Mouse (Mus musculus): ENCODE measurements at regions not wholly inside any gene's neighbourhood (a gene's known extent, or its start where the extent isn't known, plus 50 kb on each side); places are given as distances from the start of the nearest gene placed in this dataset.

- no peak for ATAC-seq (replicated peaks in 1 of 2; ENCODE audit: insufficient read depth in 1 of 2, low FRiP score in 2 of 2, low TSS enrichment in 1 of 2, low read depth in 1 of 2, poor library complexity in 2 of 2, severe bottlenecking in 2 of 2)
Measured at GRCm38 (mm10) chr11:63276641-63277040, 147.9 kb downstream of the Pmp22 start.

- ATAC-seq (replicated peaks in 1 of 2; ENCODE audit: insufficient read depth in 1 of 2, low FRiP score in 2 of 2, low TSS enrichment in 1 of 2, low read depth in 1 of 2, poor library complexity in 2 of 2, severe bottlenecking in 2 of 2), result no peak
Measured at GRCm38 (mm10) chr11:63281839-63282238, 153.1 kb downstream of the Pmp22 start.

DNA sequence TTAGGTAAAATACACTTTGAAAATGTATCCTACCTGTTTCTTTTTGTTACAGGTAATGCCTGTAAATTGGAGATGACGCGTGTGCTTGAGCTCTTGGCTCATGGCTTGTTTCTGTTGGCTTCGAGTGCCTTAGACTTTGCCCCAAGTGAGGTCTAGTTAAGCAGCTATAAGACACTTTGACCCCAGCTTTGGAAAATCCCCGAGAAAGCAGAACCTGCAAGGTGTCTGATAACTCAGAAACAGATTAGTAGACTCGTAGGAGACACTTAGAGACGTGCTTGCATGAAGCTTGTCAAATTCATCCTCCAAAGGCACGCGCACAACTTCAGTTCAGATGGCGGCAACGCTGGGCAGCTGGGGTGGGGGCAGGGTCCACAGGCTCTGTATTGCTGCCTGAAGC, 153.8 kb downstream of the Pmp22 start:
- ATAC-seq (replicated peaks in 1 of 2; ENCODE audit: insufficient read depth in 1 of 2, low FRiP score in 2 of 2, low TSS enrichment in 1 of 2, low read depth in 1 of 2, poor library complexity in 2 of 2, severe bottlenecking in 2 of 2), result no peak

DNA sequence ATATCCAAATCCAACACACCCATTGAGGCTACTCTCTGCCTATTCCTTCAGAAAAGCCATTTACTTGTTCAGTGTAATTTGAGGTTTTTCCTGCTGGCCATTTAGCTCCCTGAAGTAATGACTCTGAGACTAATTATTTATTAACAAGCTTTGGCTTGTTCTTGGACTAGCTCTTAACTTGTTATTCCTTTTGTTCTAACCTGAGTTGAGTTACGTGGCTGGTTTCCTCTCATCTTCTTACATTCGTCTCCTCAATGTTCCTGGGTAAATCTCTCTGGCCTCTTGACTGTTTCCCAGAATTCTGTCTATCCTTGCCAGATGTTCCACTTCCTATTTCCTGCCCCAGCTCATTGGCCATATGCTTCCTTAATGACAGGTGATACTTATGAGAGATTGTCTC, 157.2 kb downstream of the Pmp22 start:
- ATAC-seq (replicated peaks in 1 of 2; ENCODE audit: insufficient read depth in 1 of 2, low FRiP score in 2 of 2, low TSS enrichment in 1 of 2, low read depth in 1 of 2, poor library complexity in 2 of 2, severe bottlenecking in 2 of 2), result no peak

- ATAC-seq (replicated peaks in 1 of 2; ENCODE audit: insufficient read depth in 1 of 2, low FRiP score in 2 of 2, low TSS enrichment in 1 of 2, low read depth in 1 of 2, poor library complexity in 2 of 2, severe bottlenecking in 2 of 2), result no peak
Measured at GRCm38 (mm10) chr11:63287766-63288165, 159.0 kb downstream of the Pmp22 start.

GRCm38 (mm10) chr11:63290618-63291017, 161.8 kb downstream of the Pmp22 start:
- ATAC-seq (replicated peaks in 1 of 2; ENCODE audit: insufficient read depth in 1 of 2, low FRiP score in 2 of 2, low TSS enrichment in 1 of 2, low read depth in 1 of 2, poor library complexity in 2 of 2, severe bottlenecking in 2 of 2), result no peak

- ATAC-seq (replicated peaks in 1 of 2; ENCODE audit: insufficient read depth in 1 of 2, low FRiP score in 2 of 2, low TSS enrichment in 1 of 2, low read depth in 1 of 2, poor library complexity in 2 of 2, severe bottlenecking in 2 of 2), result no peak
Measured at GRCm38 (mm10) chr11:63293485-63293884, 164.7 kb downstream of the Pmp22 start.

- ATAC-seq (replicated peaks in 1 of 2; ENCODE audit: insufficient read depth in 1 of 2, low FRiP score in 2 of 2, low TSS enrichment in 1 of 2, low read depth in 1 of 2, poor library complexity in 2 of 2, severe bottlenecking in 2 of 2), result no peak
Measured at GRCm38 (mm10) chr11:63294476-63294875, 165.7 kb downstream of the Pmp22 start.

- ATAC-seq (replicated peaks in 1 of 2; ENCODE audit: insufficient read depth in 1 of 2, low FRiP score in 2 of 2, low TSS enrichment in 1 of 2, low read depth in 1 of 2, poor library complexity in 2 of 2, severe bottlenecking in 2 of 2), result no peak
Measured at GRCm38 (mm10) chr11:63296476-63296875, 167.7 kb downstream of the Pmp22 start.

GRCm38 (mm10) chr11:63299712-63300581, 171.2 kb downstream of the Pmp22 start:
- ATAC-seq (replicated peaks in 1 of 2; ENCODE audit: insufficient read depth in 1 of 2, low FRiP score in 2 of 2, low TSS enrichment in 1 of 2, low read depth in 1 of 2, poor library complexity in 2 of 2, severe bottlenecking in 2 of 2), result no peak

DNA sequence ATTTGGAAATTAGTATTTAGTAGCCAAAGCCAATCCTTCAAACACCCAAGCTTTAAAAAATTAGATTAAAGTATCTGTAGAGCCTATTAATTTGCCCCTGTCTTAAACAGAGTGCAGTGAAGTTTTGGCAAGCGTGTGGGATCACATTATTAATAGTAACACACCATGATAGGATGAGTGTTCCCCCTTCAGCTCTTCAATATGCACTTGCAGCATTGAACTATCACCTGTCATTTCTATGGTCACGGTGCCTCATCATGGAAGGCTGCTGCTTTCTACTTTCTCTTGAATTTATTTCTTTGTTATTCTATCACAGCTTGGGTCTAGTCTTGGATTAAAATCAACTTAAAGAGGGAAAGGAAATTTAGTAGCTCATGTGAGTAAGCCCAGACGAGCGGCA, 196.4 kb downstream of the Pmp22 start:
- no peak for ATAC-seq (replicated peaks in 1 of 2; ENCODE audit: insufficient read depth in 1 of 2, low FRiP score in 2 of 2, low TSS enrichment in 1 of 2, low read depth in 1 of 2, poor library complexity in 2 of 2, severe bottlenecking in 2 of 2)

DNA sequence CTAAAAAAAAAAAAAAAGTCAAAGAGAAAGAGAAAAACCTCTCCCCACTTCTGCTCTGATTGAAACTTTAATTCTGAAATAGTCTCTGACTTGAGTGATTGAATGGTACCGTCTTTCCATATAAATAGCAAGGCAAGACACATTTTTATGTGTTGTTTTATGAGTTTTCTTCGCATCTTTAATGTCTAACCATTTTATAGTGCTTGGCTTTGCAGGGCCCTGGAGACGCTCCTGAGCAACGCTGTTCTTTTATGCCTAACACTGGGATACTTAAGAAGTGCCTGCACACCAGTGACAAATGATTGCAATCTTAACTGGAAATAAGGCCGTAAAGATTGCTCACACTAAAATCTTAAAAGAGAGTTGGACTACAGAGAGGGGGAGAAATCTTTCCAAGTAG, 198.1 kb downstream of the Pmp22 start:
- ATAC-seq (replicated peaks in 1 of 2; ENCODE audit: insufficient read depth in 1 of 2, low FRiP score in 2 of 2, low TSS enrichment in 1 of 2, low read depth in 1 of 2, poor library complexity in 2 of 2, severe bottlenecking in 2 of 2), result no peak

GRCm38 (mm10) chr11:63337503-63337902, 208.7 kb downstream of the Pmp22 start:
- ATAC-seq (replicated peaks in 1 of 2; ENCODE audit: insufficient read depth in 1 of 2, low FRiP score in 2 of 2, low TSS enrichment in 1 of 2, low read depth in 1 of 2, poor library complexity in 2 of 2, severe bottlenecking in 2 of 2), result no peak

DNA sequence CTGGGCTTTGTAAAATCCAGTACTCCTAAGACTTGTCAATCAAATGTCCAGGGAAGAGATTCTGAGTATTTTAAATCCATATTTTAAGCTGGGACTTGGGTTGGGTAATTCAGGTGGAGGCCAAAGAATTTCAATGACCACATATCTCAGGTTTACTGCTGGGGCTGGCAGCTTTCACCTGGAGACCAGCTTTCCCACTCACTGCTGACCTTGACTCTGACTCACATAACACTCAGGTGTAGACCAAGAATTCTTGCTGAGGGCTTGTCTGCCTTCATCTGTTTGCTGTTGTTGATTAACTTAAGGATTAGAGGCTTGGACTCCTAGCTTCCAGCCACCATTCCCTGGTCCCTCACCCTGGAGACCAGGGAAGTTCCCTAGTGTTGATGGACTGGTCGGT, 209.5 kb downstream of the Pmp22 start:
- no peak for ATAC-seq (replicated peaks in 1 of 2; ENCODE audit: insufficient read depth in 1 of 2, low FRiP score in 2 of 2, low TSS enrichment in 1 of 2, low read depth in 1 of 2, poor library complexity in 2 of 2, severe bottlenecking in 2 of 2)

- no peak for ATAC-seq (replicated peaks in 1 of 2; ENCODE audit: insufficient read depth in 1 of 2, low FRiP score in 2 of 2, low TSS enrichment in 1 of 2, low read depth in 1 of 2, poor library complexity in 2 of 2, severe bottlenecking in 2 of 2)
Measured at GRCm38 (mm10) chr11:63345653-63346052, 216.9 kb downstream of the Pmp22 start.

DNA sequence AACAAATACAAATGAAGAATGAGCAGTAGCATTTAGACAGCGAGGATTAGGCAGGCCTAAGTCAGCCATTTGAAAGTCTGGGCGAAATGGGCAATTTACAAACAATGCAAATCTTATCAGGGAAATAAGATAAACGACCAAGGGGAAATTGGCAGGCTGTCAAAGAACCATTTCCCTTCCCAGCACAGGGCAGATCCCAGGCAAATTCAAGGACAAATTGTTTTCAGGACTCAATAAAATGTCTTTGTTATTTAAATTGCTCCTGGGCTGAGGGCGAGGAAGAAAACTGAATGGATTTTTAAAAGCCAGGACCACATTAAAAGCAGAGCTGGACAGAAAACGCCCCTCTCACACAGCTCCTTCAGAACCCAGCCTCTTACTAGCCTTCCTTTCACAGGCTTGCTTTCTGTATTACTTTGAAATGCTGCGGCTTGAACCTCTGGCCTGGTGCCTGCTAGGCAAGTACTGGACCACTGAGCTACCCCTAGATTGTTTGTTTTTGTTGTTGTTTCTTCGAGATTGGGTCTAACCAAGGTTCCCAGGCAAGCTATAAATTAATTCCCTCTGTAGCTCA, 221.4 kb downstream of the Pmp22 start:
- no peak for ATAC-seq (replicated peaks in 1 of 2; ENCODE audit: insufficient read depth in 1 of 2, low FRiP score in 2 of 2, low TSS enrichment in 1 of 2, low read depth in 1 of 2, poor library complexity in 2 of 2, severe bottlenecking in 2 of 2)

- no peak for ATAC-seq (replicated peaks in 1 of 2; ENCODE audit: insufficient read depth in 1 of 2, low FRiP score in 2 of 2, low TSS enrichment in 1 of 2, low read depth in 1 of 2, poor library complexity in 2 of 2, severe bottlenecking in 2 of 2)
Measured at GRCm38 (mm10) chr11:63351999-63352398, 223.2 kb downstream of the Pmp22 start.

- no peak for ATAC-seq (replicated peaks in 1 of 2; ENCODE audit: insufficient read depth in 1 of 2, low FRiP score in 2 of 2, low TSS enrichment in 1 of 2, low read depth in 1 of 2, poor library complexity in 2 of 2, severe bottlenecking in 2 of 2)
Measured at GRCm38 (mm10) chr11:63352990-63353389, 224.2 kb downstream of the Pmp22 start.

GRCm38 (mm10) chr11:63353671-63354070, 224.9 kb downstream of the Pmp22 start:
- ATAC-seq (replicated peaks in 1 of 2; ENCODE audit: insufficient read depth in 1 of 2, low FRiP score in 2 of 2, low TSS enrichment in 1 of 2, low read depth in 1 of 2, poor library complexity in 2 of 2, severe bottlenecking in 2 of 2), result no peak
